Mouse (Mus musculus): ENCODE data around the gene Hs3st1. TPM values are rescaled to one million over a fixed set of nuclear protein-coding genes. Genes with fewer than 3 reads are reported as not detected.

The Hs3st1 gene
- total and polyA plus RNA-seq, 3 experiments, result 0.81 to 2.8 (median 2.8) TPM

GRCm38 (mm10) chr5:39612240-39612639, 143.0 kb downstream of the Hs3st1 start:
- no peaks in the 10 kb centered on the region; a peak in 1 of 4 replicates for H3K4me1 ChIP-seq (ENCODE audit: control insufficient read depth in 1 of 2, insufficient read depth in 2 of 2)
- H3K9ac ChIP-seq (ENCODE audit: insufficient read depth, low read depth), result no peak overlapping the region
- TF ChIP-seq NELFE (IDR thresholded peaks at IDR 0.05; ENCODE audit: low read depth, low read length) (no peak), UBTF (IDR thresholded peaks at IDR 0.05; ENCODE audit: low read depth, low read length) (no peak), ETS1 (conservative IDR thresholded peaks at IDR 0.05; ENCODE audit: low read depth, low read length) (no peak), ZKSCAN1 (IDR thresholded peaks at IDR 0.05; ENCODE audit: borderline replicate concordance, low read depth, low read length) (no peak), CTCF (conservative IDR thresholded peaks at IDR 0.05 in 1 of 2, IDR thresholded peaks at IDR 0.05 in 1 of 2; ENCODE audit: low read depth in 2 of 2, low read length in 2 of 2) (no peak), ZC3H11A (IDR thresholded peaks at IDR 0.05; ENCODE audit: low read depth, low read length) (no peak), USF2 (conservative IDR thresholded peaks at IDR 0.05; ENCODE audit: low read depth, low read length) (no peak), NRF1 (IDR thresholded peaks at IDR 0.05; ENCODE audit: low read depth, low read length) (no peak), MAZ (IDR thresholded peaks at IDR 0.05; ENCODE audit: low read depth, low read length) (no peak), MEF2A (IDR thresholded peaks at IDR 0.05; ENCODE audit: borderline replicate concordance, low read depth, low read length) (no peak), MAFK (IDR thresholded peaks at IDR 0.05; ENCODE audit: insufficient replicate concordance, low read length) (no peak), MXI1 (IDR thresholded peaks at IDR 0.05; ENCODE audit: low read depth, low read length) (no peak), MAX (IDR thresholded peaks at IDR 0.05; ENCODE audit: low read length) (no peak), CHD1 (IDR thresholded peaks at IDR 0.05; ENCODE audit: low read depth, low read length) (no peak), EP300 (IDR thresholded peaks at IDR 0.05; ENCODE audit: low read length) (no peak), BHLHE40 (IDR thresholded peaks at IDR 0.05; ENCODE audit: low read depth, low read length) (no peak), TCF12 (IDR thresholded peaks at IDR 0.05; ENCODE audit: low read depth, low read length) (no peak), PAX5 (IDR thresholded peaks at IDR 0.05; ENCODE audit: low read length) (no peak)
- H3K36me3 ChIP-seq (replicated peaks in 1 of 2; ENCODE audit: control insufficient read depth in 1 of 2, insufficient read depth in 1 of 2, low read length in 1 of 2), result peaks cover 0 to 5% of the 10 kb centered on the region in 2 experiments
- H3K79me2 ChIP-seq (replicated peaks; ENCODE audit: control insufficient read depth, extremely low read depth, insufficient read depth, poor library complexity, severe bottlenecking), result no peaks in the 10 kb centered on the region
- dilution Hi-C loops (cut with MboI; ENCODE audit: extremely low pct_ligation_motif_present, extremely low pct_unique_long_range_greater_than_20kb, low sequenced_read_pairs), result no loop called here
- H3K4me3 ChIP-seq (replicated peaks in 1 of 3; ENCODE audit: low read depth in 2 of 3, low read length in 2 of 3, poor library complexity in 1 of 3), result no peak overlapping the region
- no peak for DNase-seq (ENCODE audit: extremely low read depth)
- in situ Hi-C loops (cut with MboI; ENCODE audit: low pct_ligation_motif_present, low pct_unique_long_range_greater_than_20kb, low sequenced_read_pairs), result no loop called here
- no peaks in the 10 kb centered on the region for H3K9me3 ChIP-seq (replicated peaks; ENCODE audit: low read length)
- no peak overlapping the region for H3K4me2 ChIP-seq (ENCODE audit: insufficient read depth, low read depth, poor library complexity, severe bottlenecking)
- H3K27ac ChIP-seq (ENCODE audit: insufficient read depth, low read depth), result no peak overlapping the region
- no peaks in the 10 kb centered on the region for H3K27me3 ChIP-seq (replicated peaks)

DNA sequence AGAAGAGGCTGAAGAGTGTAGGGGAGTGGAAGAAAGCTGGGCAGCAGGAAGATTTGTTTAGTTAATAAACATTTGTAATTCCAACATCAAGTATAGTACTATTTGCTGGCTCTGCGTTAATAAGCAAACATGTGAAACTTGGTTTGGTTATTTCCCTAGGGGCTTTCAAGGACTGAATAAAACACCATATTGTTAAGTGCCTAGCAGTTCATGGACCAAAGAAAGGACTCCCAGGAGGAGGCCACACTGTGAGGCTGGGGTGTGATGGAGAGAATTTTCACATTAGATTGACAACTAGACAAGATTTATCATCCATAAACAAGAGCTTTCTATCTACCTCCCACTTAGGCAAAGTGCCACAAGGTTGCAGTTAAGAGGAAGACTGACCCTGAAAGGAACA, 147.0 kb downstream of the Hs3st1 start:
- dilution Hi-C loops (cut with MboI; ENCODE audit: extremely low pct_ligation_motif_present, extremely low pct_unique_long_range_greater_than_20kb, low sequenced_read_pairs), result no loop called here
- no peak overlapping the region for H3K9ac ChIP-seq (ENCODE audit: insufficient read depth, low read depth)
- no peaks in the 10 kb centered on the region for H3K79me2 ChIP-seq (replicated peaks; ENCODE audit: control insufficient read depth, extremely low read depth, insufficient read depth, poor library complexity, severe bottlenecking)
- no peaks in the 10 kb centered on the region; a peak in 1 of 4 replicates for H3K4me1 ChIP-seq (ENCODE audit: control insufficient read depth in 1 of 2, insufficient read depth in 2 of 2)
- no peak overlapping the region for H3K27ac ChIP-seq (ENCODE audit: insufficient read depth, low read depth)
- H3K4me3 ChIP-seq (replicated peaks in 1 of 3; ENCODE audit: low read depth in 2 of 3, low read length in 2 of 3, poor library complexity in 1 of 3), result no peak overlapping the region
- H3K4me2 ChIP-seq (ENCODE audit: insufficient read depth, low read depth, poor library complexity, severe bottlenecking), result no peak overlapping the region
- TF ChIP-seq ETS1 (conservative IDR thresholded peaks at IDR 0.05; ENCODE audit: low read depth, low read length) (no peak), KAT2A (IDR thresholded peaks at IDR 0.05; ENCODE audit: insufficient replicate concordance, low read length) (no peak), IRF4 (IDR thresholded peaks at IDR 0.05; ENCODE audit: low read depth, low read length) (no peak), MAFK (IDR thresholded peaks at IDR 0.05; ENCODE audit: insufficient replicate concordance, low read length) (no peak), HCFC1 (IDR thresholded peaks at IDR 0.05; ENCODE audit: low read depth, low read length) (no peak)
- DNase-seq (ENCODE audit: extremely low read depth), result no peak
- no peaks in the 10 kb centered on the region for H3K27me3 ChIP-seq (replicated peaks)
- H3K9me3 ChIP-seq (replicated peaks; ENCODE audit: low read length), result no peaks in the 10 kb centered on the region
- in situ Hi-C loops (cut with MboI; ENCODE audit: low pct_ligation_motif_present, low pct_unique_long_range_greater_than_20kb, low sequenced_read_pairs), result no loop called here
- H3K36me3 ChIP-seq (replicated peaks in 1 of 2; ENCODE audit: control insufficient read depth in 1 of 2, insufficient read depth in 1 of 2, low read length in 1 of 2), result no peaks in the 10 kb centered on the region

Data from CH12.LX (cell line).